Mouse (Mus musculus) embryonic stem cell, embryonic (primary cell): ENCODE measurements around the gene 1700024P04Rik.

ENCODE experiments used
- CTCF ChIA-PET, 4 experiments: fragments of 300-600 bp in 2 of 4; fragments of 350-600 bp in 2 of 4; sonication (Branson Sonifier 250); formaldehyde crosslinking; loops; one replicate each; lab custom pipeline; 2022; ENCODE audit warnings: inconsistent platforms in 2 of 4; lab: Charles Lee
- POLR2A ChIA-PET, 4 experiments: fragments of 300-600 bp in 2 of 4; fragments of 350-600 bp in 2 of 4; sonication (Branson Sonifier 250); formaldehyde crosslinking; loops; one replicate each; lab custom pipeline; 2022; ENCODE audit warnings: antibody characterized with exemption in 4 of 4, inconsistent platforms in 1 of 4; lab: Charles Lee

Gene 1700024P04Rik

DNA sequence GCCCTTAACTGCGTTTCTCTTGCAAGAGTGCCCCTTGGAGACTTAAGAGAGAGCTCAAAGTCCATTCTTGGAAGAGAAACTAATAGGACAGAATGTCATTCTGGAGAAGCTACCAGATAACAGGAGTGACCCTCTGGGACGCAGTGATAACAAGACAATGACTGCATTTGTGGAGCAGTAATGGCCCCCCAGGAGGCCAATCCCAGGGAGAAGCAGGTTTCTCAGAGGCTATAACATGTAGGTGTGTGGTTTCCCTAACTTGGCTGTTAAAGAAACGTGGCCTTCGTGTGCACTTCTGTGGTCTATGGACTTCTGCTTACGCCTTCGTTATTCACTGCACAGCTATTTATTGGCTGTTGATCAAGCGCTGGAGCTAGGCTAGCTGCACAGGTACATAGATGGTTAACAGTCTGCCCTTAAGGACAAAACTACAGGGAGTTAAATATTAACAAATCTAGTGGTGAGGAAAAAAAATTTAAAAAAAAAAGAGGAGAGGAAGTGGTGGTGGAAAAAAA lies 42.5 kb downstream of the 1700024P04Rik start:
- CTCF ChIA-PET, result interaction anchor here in 3 of 4 experiments (0.6 to 1.4 kb wide), 3 partner anchors 15 to 210 kb away, joined by 3 read pairs; no protein-coding TSS in a partner anchor

GRCm38 (mm10) chr13:98937108-98937507 lies 47.3 kb downstream of the 1700024P04Rik start:
- POLR2A ChIA-PET, result interaction anchor here in 1 of 4 experiments (0.6 to 1.3 kb wide), 2 partner anchors 11 to 28 kb away, joined by 3 read pairs; no protein-coding TSS in a partner anchor
- CTCF ChIA-PET, result no interaction called here

More for the DNA sequence above, 42.5 kb downstream of the 1700024P04Rik start:
- POLR2A ChIA-PET, result interaction anchor here in 2 of 4 experiments (0.6 to 1.4 kb wide), 11 partner anchors 9 to 398 kb away, joined by 3 to 8 read pairs (median 3); no protein-coding TSS in a partner anchor
